Mouse (Mus musculus) embryonic facial prominence, embryonic 11.5 days (tissue): ENCODE data around the gene Serp1. TPM values are rescaled to one million over a fixed set of nuclear protein-coding genes. Genes with fewer than 3 reads are reported as not detected.

Experiments used
- ATAC-seq: fragments of 200-750 bp; cut with Nextera tagmentation; replicated peaks from 2 replicates; pipeline ENCODE4 v1.8.0; 2017; ENCODE audit warnings: low read depth; ENCODE audit not compliant: insufficient number of reproducible peaks, low FRiP score, low TSS enrichment
- DNase-seq: peaks from one replicate; pipeline ENCODE4 v3.0.0-alpha.2; 2015; ENCODE audit warnings: low spot score
- H3K27ac ChIP-seq: fragments of 300-500 bp; sonication (generic); replicated peaks from 2 replicates; pipeline ENCODE4 v1.5.1; 2014; ENCODE audit warnings: mild to moderate bottlenecking, low read depth, low read length, control low read depth
- H3K27me3 ChIP-seq: fragments of 300-500 bp; sonication (generic); 2 replicates; pipeline ENCODE4 v1.6.1; 2014; ENCODE audit warnings: mild to moderate bottlenecking, low read length, moderate library complexity, mixed read lengths; ENCODE audit not compliant: control insufficient read depth, insufficient read depth
- H3K36me3 ChIP-seq: fragments of 300-500 bp; sonication (generic); replicated peaks from 2 replicates; pipeline ENCODE4 v1.6.1; 2014; ENCODE audit warnings: low read depth, mild to moderate bottlenecking, low read length, moderate library complexity, mixed read lengths; ENCODE audit not compliant: control insufficient read depth, insufficient read depth
- H3K4me1 ChIP-seq: fragments of 300-500 bp; sonication (generic); 2 replicates; pipeline ENCODE4 v1.6.1; 2014; ENCODE audit warnings: low read length, mixed read lengths; ENCODE audit not compliant: control insufficient read depth, insufficient read depth
- H3K4me2 ChIP-seq: fragments of 300-500 bp; sonication (generic); 2 replicates; pipeline ENCODE4 v1.6.1; 2014; ENCODE audit warnings: low read depth, mild to moderate bottlenecking, control low read depth, low read length, moderate library complexity
- H3K4me3 ChIP-seq: fragments of 300-500 bp; sonication (generic); 2 replicates; pipeline ENCODE4 v1.5.1; 2014; ENCODE audit warnings: low read depth, low read length, control low read depth
- H3K9ac ChIP-seq: fragments of 300-500 bp; sonication (generic); replicated peaks from 2 replicates; pipeline ENCODE4 v1.6.1; 2014; ENCODE audit warnings: mild to moderate bottlenecking, control low read depth, low read length
- H3K9me3 ChIP-seq: fragments of 300-500 bp; sonication (generic); replicated peaks from 2 replicates; pipeline ENCODE4 v1.6.1; 2016; ENCODE audit warnings: mild to moderate bottlenecking, low read length, inconsistent platforms, mixed read lengths; ENCODE audit not compliant: control insufficient read depth
- whole genome bisulfite sequencing: fragments of 180-500 bp; shearing (Covaris S2); extraction: QIAGEN DNeasy Blood & Tissue Kit; methylation state at CpG from one replicate; pipeline ENCODE4 v1.1.7; 2014; 5-methylcytosine and 5-hydroxymethylcytosine counted together
- polyA plus RNA-seq: library from polyadenylated mRNA; unstranded; fragments of >200 nt; fragmentation: Nextera tagmentation; extraction: Ambion mirVana; gene quantifications from 2 replicates; pipeline ENCODE4 v1.2.1, GENCODE M21; 2014

Gene Serp1
- polyA plus RNA-seq, 1 experiment from 2014 or later: 185 TPM

DNA sequence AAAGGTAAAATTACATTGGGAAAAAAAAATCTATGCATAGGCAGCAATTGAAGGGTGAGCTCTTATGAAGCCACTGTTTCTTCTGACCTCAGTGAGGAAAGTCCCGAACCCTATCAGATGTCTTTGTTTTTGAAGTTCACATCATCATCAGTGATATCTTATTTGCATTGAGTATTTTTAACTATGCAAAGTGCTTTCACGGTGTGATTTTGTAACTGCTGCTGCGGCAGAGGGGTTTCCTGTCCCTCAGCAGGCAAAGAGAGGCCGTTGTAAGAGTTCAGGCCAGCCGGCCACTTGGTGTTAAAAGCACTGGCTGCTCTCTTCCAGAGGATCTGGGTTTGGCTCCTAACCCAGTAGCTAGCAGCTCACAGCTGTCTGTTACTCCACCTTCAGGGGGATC is 8.4 kb downstream of the Serp1 start:
- Histone ChIP-seq H3K27me3 (no peaks in the 10 kb centered on the region), H3K36me3 (peaks cover 3% of the 10 kb centered on the region), H3K4me2 (no peak overlapping the region), H3K9ac (no peak overlapping the region), H3K27ac (no peak overlapping the region), H3K4me1 (no peaks in the 10 kb centered on the region), H3K4me3 (no peak overlapping the region), H3K9me3 (no peaks in the 10 kb centered on the region)
- ATAC-seq (no peak), DNase-seq (no peak)
- 67% methylated on average over 5 of the region's 5 CpGs for WGBS

DNA sequence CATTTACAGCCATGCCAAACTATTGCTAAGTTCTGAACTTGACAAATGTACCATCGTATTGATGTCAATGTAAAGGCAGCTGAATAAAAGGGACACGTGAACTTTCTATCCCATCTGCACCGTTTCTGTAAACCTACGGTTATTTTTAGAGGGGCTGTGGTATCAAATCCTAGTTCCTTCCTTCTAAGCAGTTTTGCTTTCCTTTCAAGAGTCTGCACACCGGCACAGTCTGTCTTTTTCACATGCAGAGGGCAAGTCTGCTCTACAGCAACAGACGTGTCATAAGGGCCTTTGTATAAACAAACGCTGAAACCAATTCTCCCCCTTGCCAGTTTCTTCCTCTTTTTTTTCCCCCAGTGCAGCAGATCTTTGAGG is 9.1 kb downstream of the Serp1 start:
- Histone ChIP-seq H3K27me3 (no peaks in the 10 kb centered on the region), H3K9me3 (no peaks in the 10 kb centered on the region), H3K9ac (no peak overlapping the region), H3K36me3 (peaks cover 3% of the 10 kb centered on the region), H3K4me3 (no peak overlapping the region), H3K27ac (no peak overlapping the region), H3K4me2 (no peak overlapping the region), H3K4me1 (no peaks in the 10 kb centered on the region)
- no peak for ATAC-seq
- no peak for DNase-seq
- 67% methylated on average over 7 of the region's 7 CpGs for WGBS

DNA sequence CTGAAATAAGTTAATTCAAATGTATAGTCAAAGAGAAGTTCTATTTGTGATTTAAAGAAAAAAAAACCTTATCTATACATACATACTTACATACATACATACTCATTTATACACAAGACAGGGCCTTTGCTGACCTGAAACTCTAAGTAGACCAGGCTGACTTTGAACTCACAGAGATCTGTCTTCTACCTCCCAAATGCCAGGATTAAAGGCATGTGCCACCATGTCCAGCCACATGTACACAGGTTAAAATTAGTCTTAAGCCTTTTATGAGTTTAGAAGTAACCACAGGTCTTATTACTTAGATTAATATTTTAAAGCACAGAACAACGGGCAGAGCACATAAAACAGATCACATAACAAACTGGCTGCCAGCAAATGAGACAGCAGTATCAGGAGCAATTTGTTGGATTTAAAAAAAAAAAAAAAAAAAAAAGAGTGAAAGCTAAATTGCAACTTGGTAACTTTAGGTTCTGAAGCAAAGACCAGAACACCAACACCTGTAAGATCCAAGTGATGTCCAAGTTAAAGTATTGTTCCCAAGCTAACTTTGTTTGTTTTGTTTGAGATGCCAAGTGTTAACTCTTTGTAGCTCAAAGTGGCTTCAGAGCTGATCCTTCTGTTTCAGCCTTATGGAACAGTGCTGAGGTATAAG is 9.6 kb downstream of the Serp1 start:
- DNase-seq (no peak), ATAC-seq (no peak)
- H3K27me3 ChIP-seq: no peaks in the 10 kb centered on the region
- no peak overlapping the region for H3K4me3 ChIP-seq
- no peak overlapping the region for H3K27ac ChIP-seq
- no peak overlapping the region for H3K9ac ChIP-seq
- H3K4me1 ChIP-seq: no peaks in the 10 kb centered on the region
- H3K4me2 ChIP-seq: no peak overlapping the region
- H3K36me3 ChIP-seq: no peaks in the 10 kb centered on the region
- 63% methylated on average over 1 of the region's 1 CpGs for WGBS
- no peaks in the 10 kb centered on the region for H3K9me3 ChIP-seq

DNA sequence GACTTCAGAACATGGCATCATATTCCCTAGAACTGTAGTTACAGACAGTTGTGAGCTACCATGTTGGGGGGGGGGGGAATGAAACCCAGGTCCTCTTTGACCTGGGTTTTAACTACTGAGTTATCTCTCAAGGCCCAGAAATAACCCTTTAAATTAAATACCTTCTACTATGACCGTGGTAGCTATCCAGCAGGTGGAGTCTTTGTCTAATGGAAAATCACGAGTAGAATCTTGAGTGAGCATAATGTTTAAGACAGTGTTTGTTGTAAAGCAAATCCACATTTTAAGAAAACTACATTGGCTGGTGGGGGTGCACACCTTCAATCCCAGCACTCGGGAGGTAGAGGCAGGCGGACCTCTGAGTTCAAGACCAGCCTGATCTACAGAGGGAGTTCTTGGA is 12.2 kb downstream of the Serp1 start:
- DNase-seq (no peak), ATAC-seq (no peak)
- no peak overlapping the region for H3K9ac ChIP-seq
- H3K27me3 ChIP-seq: no peaks in the 10 kb centered on the region
- no peaks in the 10 kb centered on the region for H3K36me3 ChIP-seq
- H3K4me1 ChIP-seq: no peaks in the 10 kb centered on the region
- H3K27ac ChIP-seq: no peak overlapping the region
- H3K9me3 ChIP-seq: no peaks in the 10 kb centered on the region
- H3K4me3 ChIP-seq: no peak overlapping the region
- no peak overlapping the region for H3K4me2 ChIP-seq
- WGBS: 85% methylated on average over 4 of the region's 4 CpGs

DNA sequence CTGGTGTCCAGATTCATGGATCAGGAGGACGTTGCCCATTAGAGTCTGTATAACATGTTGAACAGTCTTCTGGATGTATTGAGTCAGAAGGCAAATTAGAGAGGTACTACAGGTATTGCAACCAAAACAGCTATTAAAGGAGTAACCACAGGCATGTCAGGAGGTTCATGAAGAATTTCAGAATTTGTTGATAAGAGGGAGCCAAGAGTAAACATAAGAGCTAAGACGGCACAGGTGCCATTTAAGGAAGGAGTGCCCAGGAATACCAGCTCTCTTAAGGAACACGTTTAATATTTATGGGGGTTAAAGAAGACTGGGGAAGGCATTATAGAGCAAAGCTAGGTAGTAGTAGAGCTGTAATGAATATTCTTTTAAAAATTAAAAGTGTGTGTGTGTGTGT is 13.0 kb downstream of the Serp1 start:
- Histone ChIP-seq H3K4me2 (no peak overlapping the region), H3K36me3 (no peaks in the 10 kb centered on the region), H3K4me1 (no peaks in the 10 kb centered on the region), H3K27me3 (no peaks in the 10 kb centered on the region), H3K4me3 (no peak overlapping the region), H3K9ac (no peak overlapping the region), H3K27ac (no peak overlapping the region), H3K9me3 (no peaks in the 10 kb centered on the region)
- ATAC-seq (no peak), DNase-seq (no peak)
- WGBS: 87% methylated on average over 3 of the region's 3 CpGs

DNA sequence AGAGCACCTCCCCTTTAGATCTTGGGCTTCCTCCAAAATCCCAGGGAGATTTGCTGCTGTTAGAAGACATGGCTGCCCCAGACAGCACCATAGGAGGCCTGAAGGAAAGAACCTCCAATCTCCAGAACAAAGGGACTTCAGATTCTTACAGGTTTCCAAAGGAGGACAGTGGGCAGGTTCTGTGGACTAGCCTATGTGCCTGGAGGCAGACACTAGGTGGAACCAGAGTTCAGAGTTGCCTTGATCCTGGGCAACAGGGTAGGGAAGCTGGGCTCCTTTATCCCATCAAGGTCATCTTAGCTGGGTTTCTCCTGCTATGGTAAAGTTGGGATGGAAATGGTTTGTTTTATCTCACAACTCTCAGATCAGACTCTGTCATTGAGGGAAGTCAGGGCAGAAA is 14.1 kb downstream of the Serp1 start:
- Histone ChIP-seq H3K27me3 (no peaks in the 10 kb centered on the region), H3K36me3 (no peaks in the 10 kb centered on the region), H3K4me2 (no peak overlapping the region), H3K4me3 (no peak overlapping the region), H3K4me1 (no peaks in the 10 kb centered on the region), H3K27ac (no peak overlapping the region), H3K9ac (no peak overlapping the region), H3K9me3 (no peaks in the 10 kb centered on the region)
- ATAC-seq: no peak
- no peak for DNase-seq

DNA sequence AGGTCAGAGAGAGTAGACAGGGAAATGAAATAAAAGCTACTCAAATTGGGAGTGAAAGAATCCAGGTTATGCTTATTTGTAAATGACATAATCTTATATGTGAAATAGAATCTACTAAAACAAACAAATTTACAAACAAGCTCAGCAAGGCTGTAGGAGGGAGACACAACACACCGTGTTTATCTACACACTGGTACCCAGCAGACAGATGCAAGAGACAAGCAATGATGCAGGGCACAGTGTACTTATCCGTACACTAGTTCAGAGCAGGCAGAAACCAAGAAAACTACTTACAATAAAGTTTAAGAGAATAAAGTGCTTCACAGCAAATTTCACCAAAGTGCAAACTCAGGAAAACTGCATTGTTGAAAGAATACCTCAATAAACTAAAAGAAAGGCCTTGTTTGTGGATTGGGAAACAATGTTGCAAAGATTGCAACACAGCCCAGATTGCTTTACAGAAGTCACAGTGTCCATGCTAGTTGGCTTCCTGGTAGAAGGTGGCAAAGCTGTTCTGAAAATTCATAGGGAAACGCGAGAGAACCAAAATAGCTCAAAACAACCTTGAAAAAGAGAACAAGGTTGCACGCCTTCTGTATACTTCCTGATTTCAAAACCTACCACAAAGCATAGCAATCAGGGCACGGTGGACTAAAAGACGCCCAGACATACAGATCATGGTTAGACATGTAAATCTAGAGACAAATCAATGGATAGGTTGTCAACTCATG is 17.5 kb downstream of the Serp1 start:
- Histone ChIP-seq H3K9ac (no peak overlapping the region), H3K27ac (no peak overlapping the region), H3K4me2 (no peak overlapping the region), H3K4me3 (no peak overlapping the region), H3K4me1 (no peaks in the 10 kb centered on the region), H3K9me3 (no peaks in the 10 kb centered on the region), H3K36me3 (no peaks in the 10 kb centered on the region), H3K27me3 (no peaks in the 10 kb centered on the region)
- WGBS: 83% methylated on average over 7 of the region's 7 CpGs
- DNase-seq (no peak), ATAC-seq (no peak)

DNA sequence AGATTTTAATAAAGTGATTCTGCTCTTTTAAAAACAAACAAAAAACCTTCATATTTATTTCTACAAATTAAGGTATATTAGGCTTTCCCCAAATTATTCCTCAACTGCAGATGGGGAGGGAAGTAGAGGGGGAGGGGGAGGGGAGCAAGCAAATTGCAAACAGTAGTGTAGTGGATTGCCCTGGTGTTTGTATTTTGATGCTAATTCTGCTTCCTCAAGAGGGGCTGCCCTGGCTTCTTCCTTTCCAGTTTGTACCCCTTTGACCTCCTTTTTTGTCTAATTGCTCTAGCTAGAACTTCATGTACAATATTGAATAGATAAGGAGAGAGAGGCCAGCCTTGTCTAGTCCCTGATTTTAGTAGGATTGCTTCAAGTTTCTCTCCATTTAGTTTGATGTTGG is 21.0 kb downstream of the Serp1 start:
- no peaks in the 10 kb centered on the region for H3K27me3 ChIP-seq
- H3K36me3 ChIP-seq: no peaks in the 10 kb centered on the region
- H3K9ac ChIP-seq: no peak overlapping the region
- ATAC-seq (no peak), DNase-seq (no peak)
- no peak overlapping the region for H3K4me3 ChIP-seq
- H3K27ac ChIP-seq: no peak overlapping the region
- H3K9me3 ChIP-seq: no peaks in the 10 kb centered on the region
- no peaks in the 10 kb centered on the region for H3K4me1 ChIP-seq
- H3K4me2 ChIP-seq: no peak overlapping the region
